Mouse (Mus musculus): ENCODE measurements around the gene Arhgap31. TPM values are rescaled to one million over a fixed set of nuclear protein-coding genes. Genes with fewer than 3 reads are reported as not detected.

Arhgap31 gene
- polyA plus RNA-seq, 1 experiment from 2014 or later, result 1.6 TPM

GRCm38 (mm10) chr16:38654308-38654707 lies 58.8 kb downstream of the Arhgap31 start:
- no peak overlapping the region for H3K9ac ChIP-seq (replicated peaks)
- no peak overlapping the region for H3K27ac ChIP-seq (ENCODE audit: low read depth)
- H3K36me3 ChIP-seq (replicated peaks; ENCODE audit: insufficient read depth, low read length), result no peaks in the 10 kb centered on the region
- H3K4me3 ChIP-seq (ENCODE audit: low read depth, low read length), result no peak overlapping the region
- WGBS (ENCODE audit: insufficient replicate concordance), result 45% methylated on average over 4 of the region's 4 CpGs
- no peak for DNase-seq
- no peaks in the 10 kb centered on the region for H3K27me3 ChIP-seq (ENCODE audit: insufficient read depth, low read length)
- H3K4me2 ChIP-seq (ENCODE audit: low read depth, low read length), result no peak overlapping the region
- no peak for ATAC-seq
- peaks cover 2% of the 10 kb centered on the region; the same call in 1 of the 2 replicates for H3K4me1 ChIP-seq (ENCODE audit: insufficient read depth)
- no peak for TF ChIP-seq EP300 (IDR thresholded peaks at IDR 0.05; ENCODE audit: low read depth)
- no peak for TF ChIP-seq CTCF (IDR thresholded peaks at IDR 0.05; ENCODE audit: low read depth)
- H3K9me3 ChIP-seq (ENCODE audit: low read length), result no peaks in the 10 kb centered on the region

- WGBS (ENCODE audit: insufficient replicate concordance), result 14% methylated on average over 10 of the region's 10 CpGs
- Histone ChIP-seq H3K4me2 (ENCODE audit: low read depth, low read length) (no peak overlapping the region), H3K4me1 (ENCODE audit: insufficient read depth) (peaks cover 6% of the 10 kb centered on the region; the same call in 1 of the 2 replicates), H3K36me3 (replicated peaks; ENCODE audit: insufficient read depth, low read length) (no peaks in the 10 kb centered on the region), H3K27me3 (ENCODE audit: insufficient read depth, low read length) (no peaks in the 10 kb centered on the region), H3K4me3 (ENCODE audit: low read depth, low read length) (no peak overlapping the region), H3K9ac (replicated peaks) (no peak overlapping the region), H3K27ac (ENCODE audit: low read depth) (no peak overlapping the region), H3K9me3 (ENCODE audit: low read length) (no peaks in the 10 kb centered on the region)
- TF ChIP-seq EP300 (IDR thresholded peaks at IDR 0.05; ENCODE audit: low read depth), result no peak
- no peak for TF ChIP-seq CTCF (IDR thresholded peaks at IDR 0.05; ENCODE audit: low read depth)
- DNase-seq (peak; percentile 46), ATAC-seq (peak; percentile 68)
These were observed 59.6 kb downstream of the Arhgap31 start for GRCm38 (mm10) chr16:38653390-38653871.

DNA sequence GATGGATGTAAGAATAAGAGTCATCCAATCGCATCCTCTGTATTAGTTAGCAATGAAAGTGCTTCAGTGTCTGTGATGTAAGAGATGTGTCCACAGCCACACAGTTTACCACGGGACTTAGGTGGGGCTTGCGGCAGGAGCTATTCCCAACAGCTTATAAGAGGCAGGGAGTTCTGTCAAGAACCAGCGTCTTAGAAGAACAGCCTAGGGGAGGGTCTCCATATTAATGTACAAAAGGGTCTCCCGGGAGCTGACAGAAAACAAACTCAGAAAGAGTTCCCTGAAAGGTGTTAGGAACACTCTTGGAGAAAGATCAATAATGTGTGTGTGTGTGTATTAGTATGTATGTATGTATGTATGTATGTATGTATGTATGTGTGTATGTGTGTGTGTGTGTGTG lies 60.4 kb downstream of the Arhgap31 start:
- no peak overlapping the region for H3K4me2 ChIP-seq (ENCODE audit: low read depth, low read length)
- no peak overlapping the region for H3K9ac ChIP-seq (replicated peaks)
- 67% methylated on average over 5 of the region's 5 CpGs for whole genome bisulfite sequencing (ENCODE audit: insufficient replicate concordance)
- DNase-seq (no peak), ATAC-seq (no peak)
- peaks cover 6% of the 10 kb centered on the region; the same call in 1 of the 2 replicates for H3K4me1 ChIP-seq (ENCODE audit: insufficient read depth)
- no peak overlapping the region for H3K4me3 ChIP-seq (ENCODE audit: low read depth, low read length)
- no peaks in the 10 kb centered on the region for H3K27me3 ChIP-seq (ENCODE audit: insufficient read depth, low read length)
- no peak for TF ChIP-seq EP300 (IDR thresholded peaks at IDR 0.05; ENCODE audit: low read depth)
- no peak for TF ChIP-seq CTCF (IDR thresholded peaks at IDR 0.05; ENCODE audit: low read depth)
- H3K27ac ChIP-seq (ENCODE audit: low read depth), result no peak overlapping the region
- H3K36me3 ChIP-seq (replicated peaks; ENCODE audit: insufficient read depth, low read length), result no peaks in the 10 kb centered on the region
- no peaks in the 10 kb centered on the region for H3K9me3 ChIP-seq (ENCODE audit: low read length)

- WGBS (ENCODE audit: insufficient replicate concordance), result 38% methylated on average over 10 of the region's 10 CpGs
- DNase-seq (no peak), ATAC-seq (no peak)
- peaks cover 6% of the 10 kb centered on the region; the same call in 1 of the 2 replicates for H3K4me1 ChIP-seq (ENCODE audit: insufficient read depth)
- H3K4me3 ChIP-seq (ENCODE audit: low read depth, low read length), result no peak overlapping the region
- H3K4me2 ChIP-seq (ENCODE audit: low read depth, low read length), result no peak overlapping the region
- H3K9ac ChIP-seq (replicated peaks), result no peak overlapping the region
- 0 out of 2 replicates have a peak overlapping the region, but pooled peaks have one; percentile 1 for H3K27ac ChIP-seq (ENCODE audit: low read depth)
- no peaks in the 10 kb centered on the region for H3K36me3 ChIP-seq (replicated peaks; ENCODE audit: insufficient read depth, low read length)
- H3K9me3 ChIP-seq (ENCODE audit: low read length), result no peaks in the 10 kb centered on the region
- no peak for TF ChIP-seq CTCF (IDR thresholded peaks at IDR 0.05; ENCODE audit: low read depth)
- TF ChIP-seq EP300 (IDR thresholded peaks at IDR 0.05; ENCODE audit: low read depth), result peak; percentile 12; the same call in 1 of the 2 replicates
- H3K27me3 ChIP-seq (ENCODE audit: insufficient read depth, low read length), result no peaks in the 10 kb centered on the region
These were observed 61.3 kb downstream of the Arhgap31 start for GRCm38 (mm10) chr16:38651721-38652231.

DNA sequence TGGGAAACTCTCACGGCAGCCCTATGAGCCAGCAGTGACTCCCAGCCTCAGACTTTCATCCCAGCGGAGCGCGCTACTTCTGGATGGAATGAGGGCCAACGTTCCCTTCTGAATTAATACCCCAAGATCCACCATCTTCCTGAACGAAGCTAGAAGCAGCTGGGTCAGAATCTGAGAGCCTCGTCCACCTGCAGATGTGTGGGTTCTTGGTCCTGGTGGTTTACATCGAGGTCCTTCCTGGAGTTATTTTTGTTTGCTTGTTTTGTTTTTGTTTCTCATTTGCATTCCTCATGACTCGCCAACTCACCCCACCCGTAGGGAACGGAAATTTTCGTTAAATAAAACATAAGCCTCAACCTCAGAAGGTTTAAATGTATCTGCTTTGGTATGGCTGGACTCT lies 61.8 kb downstream of the Arhgap31 start:
- Histone ChIP-seq H3K4me2 (ENCODE audit: low read depth, low read length) (no peak overlapping the region), H3K9me3 (ENCODE audit: low read length) (no peaks in the 10 kb centered on the region), H3K27me3 (ENCODE audit: insufficient read depth, low read length) (no peaks in the 10 kb centered on the region), H3K9ac (replicated peaks) (no peak overlapping the region), H3K27ac (ENCODE audit: low read depth) (0 out of 2 replicates have a peak overlapping the region, but pooled peaks have one; percentile 1), H3K36me3 (replicated peaks; ENCODE audit: insufficient read depth, low read length) (no peaks in the 10 kb centered on the region), H3K4me3 (ENCODE audit: low read depth, low read length) (no peak overlapping the region), H3K4me1 (ENCODE audit: insufficient read depth) (peaks cover 6% of the 10 kb centered on the region; the same call in 1 of the 2 replicates)
- DNase-seq (no peak), ATAC-seq (no peak)
- no peak for TF ChIP-seq CTCF (IDR thresholded peaks at IDR 0.05; ENCODE audit: low read depth)
- TF ChIP-seq EP300 (IDR thresholded peaks at IDR 0.05; ENCODE audit: low read depth), result no peak
- 71% methylated on average over 12 of the region's 12 CpGs for WGBS (ENCODE audit: insufficient replicate concordance)

DNA sequence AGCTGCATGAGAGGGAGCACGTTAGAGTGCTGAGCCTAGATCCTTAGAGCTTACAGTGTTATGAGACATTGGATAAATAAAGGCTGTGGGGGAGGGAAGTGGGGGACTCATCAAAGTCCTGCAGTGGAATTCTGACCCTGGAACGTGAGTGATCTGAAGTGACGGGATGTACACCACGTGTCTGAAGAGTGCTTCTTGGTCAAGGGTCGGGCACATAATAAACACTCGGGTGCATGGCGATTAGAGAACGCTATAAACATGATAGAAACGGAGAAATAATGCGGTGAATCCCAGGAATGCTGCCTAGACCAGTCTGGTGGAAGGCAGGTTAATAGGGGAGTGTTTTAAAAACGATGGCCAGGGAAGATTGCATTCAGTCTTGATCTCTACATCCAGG lies 63.6 kb downstream of the Arhgap31 start:
- no peaks in the 10 kb centered on the region for H3K9me3 ChIP-seq (ENCODE audit: low read length)
- no peak overlapping the region for H3K4me3 ChIP-seq (ENCODE audit: low read depth, low read length)
- H3K4me2 ChIP-seq (ENCODE audit: low read depth, low read length), result no peak overlapping the region
- no peak overlapping the region for H3K9ac ChIP-seq (replicated peaks)
- peaks cover 6% of the 10 kb centered on the region; the same call in 1 of the 2 replicates for H3K4me1 ChIP-seq (ENCODE audit: insufficient read depth)
- TF ChIP-seq EP300 (IDR thresholded peaks at IDR 0.05; ENCODE audit: low read depth) (no peak), CTCF (IDR thresholded peaks at IDR 0.05; ENCODE audit: low read depth) (no peak)
- H3K27me3 ChIP-seq (ENCODE audit: insufficient read depth, low read length), result no peaks in the 10 kb centered on the region
- H3K27ac ChIP-seq (ENCODE audit: low read depth), result no peak overlapping the region
- no peaks in the 10 kb centered on the region for H3K36me3 ChIP-seq (replicated peaks; ENCODE audit: insufficient read depth, low read length)
- DNase-seq (no peak), ATAC-seq (no peak)
- 55% methylated on average over 11 of the region's 11 CpGs for WGBS (ENCODE audit: insufficient replicate concordance)

All from liver, postnatal 0 days (tissue).